Mouse (Mus musculus) hindbrain, embryonic 10.5 days (tissue): ENCODE data around the gene Tmem179. TPM values are rescaled to one million over a fixed set of nuclear protein-coding genes. Genes with fewer than 3 reads are reported as not detected.

Experiments
- DNase-seq: peaks from one replicate; pipeline ENCODE4 v3.0.0-alpha.2; 2017; ENCODE audit warnings: low spot score
- H3K27ac ChIP-seq: fragments of 300-500 bp; sonication (generic); 2 replicates; pipeline ENCODE4 v1.5.1; 2016; ENCODE audit warnings: mild to moderate bottlenecking, moderate library complexity
- H3K27me3 ChIP-seq: fragments of 300-500 bp; sonication (generic); 2 replicates; pipeline ENCODE4 v1.6.1; 2016; ENCODE audit warnings: mild to moderate bottlenecking; ENCODE audit not compliant: poor library complexity, insufficient read depth, severe bottlenecking
- H3K36me3 ChIP-seq: fragments of 300-500 bp; sonication (generic); 2 replicates; pipeline ENCODE4 v1.6.1; 2016; ENCODE audit warnings: mild to moderate bottlenecking, moderate library complexity
- H3K4me1 ChIP-seq: fragments of 300-500 bp; sonication (generic); replicated peaks from 2 replicates; pipeline ENCODE4 v1.6.1; 2016; ENCODE audit warnings: mild to moderate bottlenecking
- H3K4me3 ChIP-seq: fragments of 300-500 bp; sonication (generic); 2 replicates; pipeline ENCODE4 v1.5.1; 2016; ENCODE audit warnings: mild to moderate bottlenecking, moderate library complexity
- H3K9me3 ChIP-seq: fragments of 300-500 bp; sonication (generic); 2 replicates; pipeline ENCODE4 v1.6.1; 2016; ENCODE audit warnings: mild to moderate bottlenecking, moderate library complexity
- WGBS: fragments of 180-500 bp; shearing (Covaris S2); methylation state at CpG from one replicate; pipeline ENCODE4 v1.1.7; 2016; 5-methylcytosine and 5-hydroxymethylcytosine counted together
- polyA plus RNA-seq: library from polyadenylated mRNA; unstranded; fragments of >200 nt; fragmentation: Nextera tagmentation; extraction: Ambion mirVana; gene quantifications from 2 replicates; pipeline ENCODE4 v1.2.1, GENCODE M21; 2016

Gene Tmem179
- polyA plus RNA-seq, 1 experiment from 2014 or later = 7.2 TPM

DNA sequence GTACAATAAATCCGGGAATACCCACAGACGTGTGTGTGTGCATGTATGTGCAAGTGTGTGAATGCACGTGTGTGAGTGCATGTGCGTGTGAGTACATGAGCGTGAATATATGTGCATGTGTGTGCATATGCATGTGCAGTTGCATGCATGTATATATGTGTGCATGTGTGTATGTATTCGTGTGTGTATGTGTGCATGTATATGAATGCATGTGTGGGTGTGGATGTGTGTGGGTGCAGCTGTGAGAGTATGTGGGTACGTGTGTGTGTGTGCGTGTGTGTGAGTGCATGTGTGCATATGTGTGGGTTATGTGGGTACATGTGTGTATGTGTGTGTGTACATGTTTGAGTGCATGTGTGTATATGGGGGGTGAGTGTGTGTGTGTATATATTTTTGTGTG is 29.6 kb upstream of the Tmem179 start:
- no peak for DNase-seq
- Histone ChIP-seq H3K9me3 (no peaks in the 10 kb centered on the region), H3K36me3 (no peaks in the 10 kb centered on the region), H3K27me3 (peaks cover 30% of the 10 kb centered on the region), H3K4me3 (no peak overlapping the region), H3K4me1 (peaks cover 63% of the 10 kb centered on the region), H3K27ac (0 out of 2 replicates have a peak overlapping the region, but pooled peaks have one; percentile 83)
- WGBS = 92% methylated on average over 8 of the region's 8 CpGs

DNA sequence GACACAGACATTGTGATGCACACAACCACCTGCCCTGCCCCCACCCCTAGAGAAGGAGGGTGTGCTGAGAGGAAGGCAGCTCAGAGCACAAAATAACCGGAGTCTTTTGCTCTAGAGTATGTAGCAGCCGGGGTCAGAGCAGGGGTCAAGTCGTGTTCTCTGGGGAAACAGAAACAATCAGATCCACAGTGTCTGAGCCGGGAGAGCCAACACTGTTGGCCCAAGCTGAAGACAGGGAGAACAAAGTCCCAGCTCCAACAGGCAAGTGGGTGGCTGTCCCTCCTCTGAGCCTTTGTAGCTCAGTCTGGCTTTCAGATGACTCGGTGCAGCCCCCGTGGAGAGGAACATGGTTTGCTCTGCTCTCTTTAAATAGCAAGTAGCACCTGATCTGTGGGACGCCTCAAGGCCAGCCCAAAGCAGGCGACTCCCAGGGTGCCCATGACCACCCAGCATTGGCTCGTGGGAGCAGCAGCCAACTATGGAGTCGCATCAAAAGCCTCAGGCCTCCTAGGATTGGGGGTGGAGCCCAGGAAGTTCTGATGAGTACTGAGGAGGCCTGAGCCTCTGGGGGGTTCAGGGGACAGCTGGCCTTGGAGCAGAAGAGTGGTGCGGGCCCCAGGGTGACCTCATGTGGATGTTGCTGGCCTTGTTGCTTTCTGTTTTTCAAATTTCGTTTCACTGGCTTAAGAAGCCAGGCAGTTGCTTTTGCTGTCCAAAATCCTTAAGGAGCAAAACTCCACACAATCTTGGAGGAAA is 28.6 kb upstream of the Tmem179 start:
- H3K9me3 ChIP-seq = no peaks in the 10 kb centered on the region
- H3K4me3 ChIP-seq = no peak overlapping the region
- no peaks in the 10 kb centered on the region for H3K36me3 ChIP-seq
- peak; percentile 54 for DNase-seq
- peaks cover 65% of the 10 kb centered on the region for H3K4me1 ChIP-seq
- WGBS = 17% methylated on average over 12 of the region's 12 CpGs
- H3K27me3 ChIP-seq = peaks cover 30% of the 10 kb centered on the region
- peak overlapping the region; percentile 83 for H3K27ac ChIP-seq

DNA sequence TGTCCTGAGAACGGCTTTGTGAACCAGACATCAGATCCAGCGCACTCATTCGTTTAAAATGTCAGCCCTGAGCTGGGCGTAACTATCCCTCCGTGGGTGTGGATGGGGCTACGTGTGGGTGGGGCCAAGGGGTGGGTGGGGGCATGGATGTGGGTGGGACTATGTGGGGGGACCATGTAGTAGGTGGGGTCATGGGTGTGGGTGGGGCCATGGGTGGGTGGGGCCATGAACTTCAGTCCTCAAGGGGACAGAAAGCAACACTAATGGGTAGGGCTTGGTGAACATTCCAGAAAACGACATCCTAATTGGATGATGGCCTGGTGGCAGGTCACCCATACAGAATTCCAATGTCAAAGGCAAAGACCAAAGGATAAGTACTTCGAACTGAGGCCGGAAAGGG is 27.4 kb upstream of the Tmem179 start:
- H3K36me3 ChIP-seq = no peaks in the 10 kb centered on the region
- no peaks in the 10 kb centered on the region for H3K9me3 ChIP-seq
- no peak for DNase-seq
- H3K4me3 ChIP-seq = no peak overlapping the region
- peak overlapping the region; percentile 83; the same call in 1 of the 2 replicates for H3K27ac ChIP-seq
- H3K27me3 ChIP-seq = peaks cover 36% of the 10 kb centered on the region
- peaks cover 64% of the 10 kb centered on the region for H3K4me1 ChIP-seq
- WGBS = 73% methylated on average over 9 of the region's 9 CpGs

DNA sequence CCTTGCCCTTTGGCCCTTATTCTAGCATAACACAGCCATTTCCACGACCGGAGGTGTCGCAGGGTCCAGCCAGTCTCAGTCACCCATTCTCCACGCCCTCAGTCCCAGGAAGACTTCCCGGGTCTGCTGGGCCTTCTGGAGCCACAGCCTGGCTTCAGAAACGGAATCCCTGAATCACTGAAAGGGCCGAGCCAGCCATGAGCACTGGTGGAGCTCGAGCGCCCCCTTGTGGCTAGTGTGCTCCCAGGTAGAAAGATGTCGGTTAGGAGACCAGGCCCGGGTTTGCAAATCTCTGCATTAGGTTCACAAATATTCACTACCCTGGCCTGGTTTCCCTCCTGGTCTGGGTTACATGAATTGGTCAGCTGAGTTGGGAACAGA is 26.4 kb upstream of the Tmem179 start:
- no peaks in the 10 kb centered on the region for H3K9me3 ChIP-seq
- no peak overlapping the region for H3K4me3 ChIP-seq
- peaks cover 47% of the 10 kb centered on the region for H3K27me3 ChIP-seq
- WGBS = 9% methylated on average over 11 of the region's 11 CpGs
- H3K27ac ChIP-seq = peak overlapping the region; percentile 84
- H3K4me1 ChIP-seq = peaks cover 64% of the 10 kb centered on the region
- H3K36me3 ChIP-seq = no peaks in the 10 kb centered on the region
- DNase-seq = peak; percentile 93

DNA sequence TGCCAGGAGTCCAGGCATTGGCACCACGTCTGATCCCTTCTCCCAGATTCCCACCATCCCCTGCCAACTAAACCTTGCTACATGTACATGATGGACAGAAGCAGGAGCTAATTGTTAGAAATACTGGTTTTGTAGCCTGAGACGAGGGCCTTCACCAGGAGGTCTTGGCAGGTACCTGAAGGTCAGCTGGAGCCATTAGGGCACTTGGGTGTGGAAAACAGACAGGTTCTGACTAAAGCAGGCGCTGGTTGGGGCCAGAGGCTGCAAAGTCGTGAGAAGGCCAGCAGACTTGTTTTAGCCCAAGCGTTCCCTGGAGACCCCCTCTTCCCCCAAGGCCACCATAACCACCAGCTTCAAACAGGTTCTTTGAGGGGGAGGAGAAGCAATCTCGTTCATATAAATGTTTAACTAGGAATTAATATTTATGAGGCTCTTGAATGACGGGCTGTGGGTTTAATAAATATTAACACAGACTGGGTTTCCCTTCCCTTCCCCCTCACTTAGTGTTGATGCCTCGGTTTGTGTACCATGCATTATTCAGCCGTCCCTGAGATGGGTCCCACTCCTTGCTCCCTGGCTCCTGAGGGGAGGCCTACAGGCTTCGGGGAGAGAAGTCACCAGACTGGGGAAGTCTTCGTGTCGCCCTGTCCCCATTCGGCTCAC is 25.8 kb upstream of the Tmem179 start:
- H3K27me3 ChIP-seq = peaks cover 51% of the 10 kb centered on the region
- no peak for DNase-seq
- peaks cover 65% of the 10 kb centered on the region for H3K4me1 ChIP-seq
- H3K4me3 ChIP-seq = peak overlapping the region; percentile 16
- peak overlapping the region; percentile 84 for H3K27ac ChIP-seq
- no peaks in the 10 kb centered on the region for H3K9me3 ChIP-seq
- no peaks in the 10 kb centered on the region for H3K36me3 ChIP-seq
- WGBS = 42% methylated on average over 13 of the region's 13 CpGs

DNA sequence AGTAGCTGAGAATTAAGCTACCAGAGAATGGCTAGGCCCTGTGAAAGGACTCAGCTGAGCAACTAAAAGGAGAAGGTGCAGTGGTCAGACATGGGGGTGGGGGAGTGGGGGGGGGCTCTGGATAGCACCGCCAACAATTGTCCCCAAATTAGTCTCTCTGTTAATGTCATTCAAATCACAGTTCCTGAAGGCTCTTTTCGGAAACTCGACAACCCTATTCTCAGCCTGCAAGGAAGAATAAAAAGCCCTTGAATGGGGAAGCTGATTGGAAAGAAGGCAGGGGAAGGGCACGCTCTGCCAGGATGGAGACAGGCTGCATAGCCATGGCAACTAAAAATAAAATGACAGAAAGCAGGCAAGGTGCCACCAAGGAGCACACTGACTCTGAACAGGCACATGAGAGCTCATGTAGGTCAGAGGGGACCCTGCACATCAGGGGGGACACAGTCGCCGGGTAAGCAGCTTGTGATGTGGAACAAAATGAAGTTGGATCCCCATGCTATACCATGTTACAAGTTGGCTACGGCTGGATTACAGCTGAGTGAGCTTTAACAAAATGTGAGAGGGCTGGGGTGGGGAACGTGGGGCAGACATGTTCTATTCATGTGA is 25.0 kb upstream of the Tmem179 start:
- peak overlapping the region; percentile 84 for H3K27ac ChIP-seq
- H3K9me3 ChIP-seq = no peaks in the 10 kb centered on the region
- 29% methylated on average over 8 of the region's 8 CpGs for WGBS
- H3K27me3 ChIP-seq = peaks cover 51% of the 10 kb centered on the region
- peaks cover 67% of the 10 kb centered on the region for H3K4me1 ChIP-seq
- peak; percentile 55 for DNase-seq
- no peaks in the 10 kb centered on the region for H3K36me3 ChIP-seq
- H3K4me3 ChIP-seq = peak overlapping the region; percentile 16; the same call in 1 of the 2 replicates

DNA sequence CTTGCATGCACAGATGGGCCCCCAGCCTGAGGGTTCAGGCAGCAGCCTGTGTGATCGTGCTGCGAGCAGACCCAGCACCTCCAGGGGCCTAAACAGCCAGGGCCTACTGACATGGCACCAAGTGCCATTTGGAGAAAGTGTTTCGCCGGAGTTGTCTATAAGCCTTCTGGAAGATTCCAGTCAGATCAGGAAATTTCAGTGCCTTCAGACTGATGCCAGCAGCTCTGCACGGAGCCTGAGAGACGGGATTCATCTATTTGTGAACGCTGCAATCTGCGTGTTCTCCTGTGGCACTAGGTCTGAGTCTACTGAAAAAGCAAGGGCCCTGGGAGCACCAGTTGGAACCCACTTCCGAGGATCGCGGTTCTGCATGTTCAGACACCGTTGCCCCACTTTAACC is 23.8 kb upstream of the Tmem179 start:
- DNase-seq = no peak
- Histone ChIP-seq H3K4me1 (peaks cover 58% of the 10 kb centered on the region), H3K4me3 (no peak overlapping the region)

DNA sequence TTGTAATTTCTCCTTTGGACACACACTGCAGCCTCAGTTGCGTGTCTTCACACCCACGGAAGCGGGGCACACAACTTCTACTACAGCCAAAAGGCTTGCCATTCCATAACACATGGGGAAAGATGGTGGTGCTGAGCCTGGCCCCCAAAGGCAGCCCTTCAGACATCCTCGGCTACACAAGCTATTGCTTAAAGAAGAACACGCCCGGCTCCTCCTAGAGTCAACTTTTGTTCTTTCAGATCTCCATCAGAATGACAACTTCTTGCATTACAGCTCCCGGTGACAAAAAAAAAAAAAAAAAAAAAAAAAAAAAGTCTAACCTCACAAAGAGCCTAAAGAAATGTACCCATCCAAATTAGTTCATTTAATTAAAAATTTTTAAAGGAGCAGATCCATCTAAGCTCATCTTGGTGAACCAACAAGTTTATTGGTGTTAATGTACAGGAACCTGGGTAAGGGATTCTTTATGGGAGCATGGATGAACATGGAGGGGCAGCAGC is 23.0 kb upstream of the Tmem179 start:
- Histone ChIP-seq H3K9me3 (no peaks in the 10 kb centered on the region), H3K36me3 (no peaks in the 10 kb centered on the region), H3K4me1 (peaks cover 50% of the 10 kb centered on the region), H3K27ac (no peak overlapping the region), H3K27me3 (peaks cover 49% of the 10 kb centered on the region), H3K4me3 (no peak overlapping the region)
- 84% methylated on average over 7 of the region's 7 CpGs for WGBS
- DNase-seq = no peak

More for the DNA sequence above, 23.8 kb upstream of the Tmem179 start:
- Histone ChIP-seq H3K27ac (no peak overlapping the region), H3K9me3 (no peaks in the 10 kb centered on the region), H3K36me3 (no peaks in the 10 kb centered on the region), H3K27me3 (peaks cover 51% of the 10 kb centered on the region)
- 93% methylated on average over 12 of the region's 12 CpGs for WGBS

DNA sequence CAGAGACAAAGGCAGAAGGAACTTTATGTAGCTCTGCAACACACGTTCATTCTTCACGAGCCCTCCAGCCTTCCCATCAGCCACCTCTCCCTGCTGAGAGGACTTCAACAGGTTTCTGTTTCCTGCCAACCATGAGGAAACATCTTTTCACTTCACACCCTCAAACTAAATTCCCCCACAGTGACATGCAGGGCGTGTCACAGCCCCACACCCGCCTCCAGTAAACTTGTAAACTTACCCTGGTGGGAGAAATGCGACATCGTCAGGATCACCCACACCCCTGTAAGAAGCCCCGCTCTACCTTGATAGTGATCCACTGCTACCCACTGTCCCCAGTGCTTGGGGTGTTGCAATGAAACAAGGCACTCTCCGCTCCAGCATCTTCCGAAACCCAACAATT is 21.8 kb upstream of the Tmem179 start:
- Histone ChIP-seq H3K27me3 (peaks cover 46% of the 10 kb centered on the region), H3K27ac (no peak overlapping the region), H3K4me1 (peaks cover 38% of the 10 kb centered on the region), H3K9me3 (no peaks in the 10 kb centered on the region), H3K36me3 (no peaks in the 10 kb centered on the region), H3K4me3 (no peak overlapping the region)
- WGBS = 88% methylated on average over 9 of the region's 9 CpGs
- no peak for DNase-seq

DNA sequence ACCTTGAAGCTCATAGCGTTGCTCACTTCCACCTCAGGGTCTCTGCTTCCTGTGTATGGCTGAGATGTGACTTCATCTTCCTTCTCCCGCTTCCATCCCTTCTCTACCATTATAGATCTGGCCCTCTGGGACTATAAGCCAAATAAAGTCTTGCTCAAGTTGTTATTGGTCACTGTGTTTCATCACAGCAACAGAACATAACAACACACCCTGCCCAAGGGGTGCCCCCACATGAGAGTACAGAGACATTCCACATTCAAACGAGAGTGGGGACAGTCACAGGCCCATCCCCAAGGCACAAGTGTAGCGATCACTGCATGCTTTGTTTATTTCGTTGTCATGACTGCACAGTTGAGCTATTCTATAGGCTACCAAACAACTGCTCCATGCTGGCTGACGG is 20.7 kb upstream of the Tmem179 start:
- H3K27ac ChIP-seq = no peak overlapping the region
- H3K4me1 ChIP-seq = peaks cover 33% of the 10 kb centered on the region
- peaks cover 51% of the 10 kb centered on the region; the same call in 1 of the 2 replicates for H3K27me3 ChIP-seq
- no peak for DNase-seq
- H3K36me3 ChIP-seq = no peaks in the 10 kb centered on the region
- H3K9me3 ChIP-seq = no peaks in the 10 kb centered on the region
- WGBS = 80% methylated on average over 6 of the region's 6 CpGs
- H3K4me3 ChIP-seq = no peak overlapping the region

DNA sequence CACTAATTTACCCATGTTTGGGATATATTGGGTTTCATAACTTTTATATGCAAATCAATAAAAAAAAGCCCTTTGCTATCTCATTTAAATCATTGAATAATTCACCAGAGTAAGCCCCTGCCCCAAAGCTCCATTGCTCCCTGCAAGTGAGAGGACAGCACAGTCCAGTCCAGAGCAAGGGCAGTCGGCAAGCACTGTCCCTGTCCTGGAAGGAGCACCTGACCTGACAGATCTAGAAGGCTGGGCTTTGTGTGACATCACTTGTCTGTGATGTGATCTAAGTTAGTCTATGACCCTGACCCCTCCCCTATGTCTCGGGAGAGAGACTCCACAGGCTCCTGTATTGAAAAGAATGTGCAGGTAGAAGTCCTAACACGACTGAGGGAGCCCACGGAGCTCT is 17.2 kb upstream of the Tmem179 start:
- 0 out of 2 replicates have a peak, but pooled peaks cover 9% of the 10 kb centered on the region for H3K4me1 ChIP-seq
- DNase-seq = no peak
- no peaks in the 10 kb centered on the region for H3K9me3 ChIP-seq
- peaks cover 34% of the 10 kb centered on the region; the same call in 1 of the 2 replicates for H3K27me3 ChIP-seq
- H3K36me3 ChIP-seq = no peaks in the 10 kb centered on the region
- no peak overlapping the region for H3K4me3 ChIP-seq
- 75% methylated on average over 4 of the region's 4 CpGs for WGBS
- H3K27ac ChIP-seq = no peak overlapping the region

DNA sequence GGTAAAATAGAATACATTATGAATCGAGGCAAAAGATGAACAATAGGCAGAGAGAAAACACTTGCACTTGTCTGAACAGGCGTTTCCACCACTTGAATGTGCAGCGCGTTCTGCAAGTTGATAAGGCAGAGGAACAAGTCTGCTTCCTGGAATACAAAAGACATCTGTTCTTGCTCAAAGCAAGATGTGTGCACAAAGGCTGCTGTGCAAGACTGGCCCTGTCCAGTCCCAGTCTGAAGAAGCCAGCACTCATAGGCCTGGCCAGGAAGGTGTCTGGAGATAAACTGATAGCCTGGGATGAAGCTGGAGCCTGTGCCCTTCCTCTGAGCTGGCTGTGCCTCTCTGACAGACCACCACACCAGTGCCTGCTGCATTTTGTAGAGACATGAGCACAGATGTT is 1.6 kb upstream of the Tmem179 start:
- Histone ChIP-seq H3K27me3 (peaks cover 16% of the 10 kb centered on the region), H3K4me1 (peaks cover 34% of the 10 kb centered on the region), H3K27ac (peak overlapping the region; percentile 67), H3K9me3 (no peaks in the 10 kb centered on the region), H3K4me3 (no peak overlapping the region), H3K36me3 (no peaks in the 10 kb centered on the region)
- 47% methylated on average over 4 of the region's 4 CpGs for WGBS
- DNase-seq = no peak

DNA sequence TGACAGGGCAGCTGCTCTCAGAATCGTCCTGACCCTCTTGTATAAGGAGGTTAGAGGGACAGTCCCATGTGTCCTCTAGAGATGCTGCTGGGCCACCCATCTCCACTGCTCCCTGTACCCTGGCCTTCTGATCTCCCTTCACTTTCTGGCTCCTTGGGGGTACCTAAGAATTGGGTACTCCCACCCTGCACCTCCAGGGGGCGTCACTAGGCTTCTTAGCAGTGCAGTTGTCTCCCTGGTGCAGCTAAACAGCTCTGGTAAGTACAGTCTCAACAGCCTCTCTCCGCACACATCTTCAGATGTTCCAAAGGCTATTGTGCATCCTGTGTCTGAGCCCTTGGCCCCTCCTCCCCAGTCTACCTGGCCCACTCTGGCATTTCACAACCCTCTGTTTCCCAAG is 1.6 kb downstream of the Tmem179 start:
- no peak for DNase-seq

More for the DNA sequence above, 1.6 kb downstream of the Tmem179 start:
- no peak overlapping the region for H3K27ac ChIP-seq
- H3K4me1 ChIP-seq = peaks cover 42% of the 10 kb centered on the region
- H3K36me3 ChIP-seq = no peaks in the 10 kb centered on the region
- 53% methylated on average over 3 of the region's 3 CpGs for WGBS
- H3K4me3 ChIP-seq = no peak overlapping the region
- H3K27me3 ChIP-seq = peaks cover 48% of the 10 kb centered on the region
- H3K9me3 ChIP-seq = no peaks in the 10 kb centered on the region
